Mouse (Mus musculus): ENCODE data around the gene Sema6b.

The Sema6b gene

DNA sequence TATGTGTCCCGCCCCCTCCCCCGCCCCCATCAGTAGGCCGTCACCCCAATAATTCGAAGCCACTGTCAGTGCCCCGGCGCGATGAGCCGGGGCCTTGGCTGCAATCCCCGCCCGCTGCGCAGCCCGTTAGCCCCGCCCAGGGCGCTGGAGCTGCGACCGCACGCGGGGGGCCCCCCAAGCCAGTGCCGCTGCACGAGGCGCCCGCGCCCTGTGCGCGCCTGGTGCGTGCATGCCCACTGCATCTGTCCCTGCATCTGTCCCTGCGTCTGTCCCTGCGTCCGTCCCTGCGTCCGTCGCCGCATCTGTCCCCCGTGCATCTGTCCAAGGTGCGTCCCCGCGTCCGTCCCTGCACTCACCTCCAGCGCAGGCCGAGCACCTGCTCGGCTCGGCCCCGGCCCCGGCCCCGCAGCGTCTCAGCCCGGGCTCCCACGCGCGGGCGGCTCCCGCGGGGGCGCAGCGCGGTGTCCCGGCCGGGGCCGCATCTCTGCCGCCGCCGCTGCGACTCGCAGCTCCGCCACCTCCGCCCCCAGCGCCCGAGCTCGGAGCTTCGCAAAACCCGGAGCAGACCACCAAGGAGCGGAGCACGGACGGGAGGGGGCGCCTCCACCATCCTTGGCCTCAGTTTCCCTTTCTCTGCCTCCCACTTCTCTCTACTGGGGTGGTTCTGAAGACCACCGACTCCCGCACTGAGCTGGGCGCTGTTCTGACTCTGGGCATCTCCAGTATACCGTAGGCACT lies at the start of gene Sema6b:
TSS of gene Sema6b (minus strand) at position 486 of the 738 bp plus-strand sequence.
- DNase-seq: peak; percentile 78

- DNase-seq: peak; percentile 86
Observed at GRCm38 (mm10) chr17:56185281-56186141, 45.4 kb upstream of the Sema6b start.

GRCm38 (mm10) chr17:56183658-56184103 lies 43.5 kb upstream of the Sema6b start, which contains the start of gene Mydgf:
Mydgf (minus strand) TSS chr17:56183920.
- peak; percentile 98 for DNase-seq

GRCm38 (mm10) chr17:56182975-56183657 lies 43.0 kb upstream of the Sema6b start:
- no peak for DNase-seq

DNA sequence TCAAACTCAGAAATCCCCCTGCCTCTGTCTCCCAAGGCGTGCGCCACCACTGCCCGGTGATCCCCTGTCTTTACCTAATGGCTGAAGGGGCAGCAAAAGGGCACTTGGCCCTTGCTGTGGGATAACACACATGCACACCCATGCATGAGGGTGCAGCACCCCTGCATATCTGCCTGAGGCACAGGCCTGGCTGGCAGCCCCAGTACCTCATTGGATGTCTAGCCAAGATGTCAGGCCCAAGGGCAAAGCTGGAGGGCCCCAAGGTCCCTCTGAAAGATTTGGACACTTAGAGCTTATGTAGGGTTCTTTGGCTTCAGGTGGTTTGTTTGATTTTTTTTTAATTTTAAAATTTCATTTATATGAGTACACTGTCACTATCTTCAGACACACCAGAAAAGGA lies 35.3 kb upstream of the Sema6b start:
- DNase-seq: no peak

DNA sequence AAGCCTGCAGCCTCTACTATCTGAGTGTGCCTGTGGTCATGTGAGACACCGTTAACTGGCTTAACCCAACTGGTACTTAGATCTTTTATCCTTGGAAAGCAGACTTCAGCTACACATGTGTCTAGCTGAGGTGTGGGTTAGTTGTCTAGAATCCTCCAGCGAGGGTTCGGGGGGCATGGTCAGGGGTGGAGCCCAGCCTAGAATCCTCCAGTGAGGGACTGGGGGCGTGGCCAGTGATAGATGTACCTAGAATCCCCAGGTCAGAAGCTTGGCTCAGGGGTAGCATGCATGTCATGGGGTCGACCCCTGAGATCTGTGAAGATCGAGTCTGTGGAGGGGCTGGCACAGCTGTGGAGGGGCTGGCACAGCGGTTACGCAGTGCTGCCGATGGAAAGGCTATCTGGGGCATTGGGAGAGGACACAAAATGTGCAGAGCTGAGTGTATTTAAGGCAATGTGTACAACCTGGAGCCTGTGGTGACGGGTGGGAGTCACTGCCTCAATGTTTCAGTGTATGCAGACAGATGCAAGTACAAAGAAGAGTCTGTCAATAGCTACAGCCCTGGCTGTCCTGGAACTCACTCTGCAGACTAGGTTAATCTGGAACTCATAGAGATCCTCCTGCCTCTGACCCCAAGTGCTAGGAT lies 33.4 kb upstream of the Sema6b start:
- no peak for DNase-seq

DNA sequence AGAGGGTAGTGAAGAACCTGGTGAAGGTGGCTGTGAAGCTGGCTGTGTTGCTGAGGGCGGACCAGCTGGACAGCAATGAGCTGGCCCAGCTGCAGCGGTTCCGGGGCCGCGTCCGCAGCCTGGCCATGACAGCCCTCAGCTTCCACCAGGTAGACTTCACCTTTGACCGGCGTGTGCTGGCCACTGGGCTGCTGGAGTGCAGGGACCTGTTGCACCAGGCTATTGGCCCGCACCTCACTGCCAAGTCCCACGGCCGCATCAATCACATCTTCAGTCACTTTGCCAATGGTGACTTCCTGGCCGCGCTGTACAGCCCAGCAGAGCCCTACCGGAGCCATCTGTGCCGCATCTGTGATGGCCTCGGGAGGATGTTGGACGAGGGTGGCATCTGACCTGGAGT lies 31.7 kb upstream of the Sema6b start:
- no peak for DNase-seq

DNA sequence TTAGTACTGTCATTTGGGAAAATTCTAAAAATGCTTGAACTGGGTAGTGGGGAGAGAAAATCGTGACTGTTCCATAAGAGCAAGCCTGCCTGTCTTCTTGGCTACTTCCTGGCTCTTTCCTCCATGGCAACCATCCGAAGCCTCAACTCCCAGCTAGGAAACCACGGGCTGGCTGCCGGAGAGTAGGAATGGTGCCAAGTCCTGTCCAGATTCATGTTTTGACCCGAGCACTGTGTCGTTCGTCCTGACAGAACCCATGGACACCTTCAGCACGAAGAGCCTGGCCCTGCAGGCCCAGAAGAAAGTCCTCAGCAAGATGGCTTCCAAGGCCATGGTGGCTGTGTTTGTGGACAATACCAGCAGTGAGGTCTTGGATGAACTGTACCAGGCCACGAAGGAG lies 31.3 kb upstream of the Sema6b start:
- DNase-seq: no peak

DNA sequence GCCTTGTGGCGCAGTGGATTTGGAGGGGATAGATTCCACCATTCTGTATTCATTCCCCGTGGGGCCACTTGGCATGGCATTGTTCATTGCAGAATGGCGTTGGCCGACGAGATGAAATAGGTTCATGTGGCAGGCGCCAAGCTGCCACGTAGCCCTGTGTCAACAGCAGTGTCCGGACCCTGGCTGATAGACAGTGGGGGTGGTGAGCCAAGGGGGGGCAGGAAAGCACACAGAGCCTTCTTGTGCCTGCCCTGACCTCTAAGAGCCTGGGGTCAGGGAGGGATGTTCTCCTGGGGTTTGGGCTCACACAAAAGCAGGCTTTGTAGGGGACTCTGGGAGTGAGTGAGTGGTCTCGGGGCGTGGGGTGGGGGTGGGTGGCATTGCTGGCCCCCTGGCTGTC lies 30.5 kb upstream of the Sema6b start:
- no peak for DNase-seq

DNA sequence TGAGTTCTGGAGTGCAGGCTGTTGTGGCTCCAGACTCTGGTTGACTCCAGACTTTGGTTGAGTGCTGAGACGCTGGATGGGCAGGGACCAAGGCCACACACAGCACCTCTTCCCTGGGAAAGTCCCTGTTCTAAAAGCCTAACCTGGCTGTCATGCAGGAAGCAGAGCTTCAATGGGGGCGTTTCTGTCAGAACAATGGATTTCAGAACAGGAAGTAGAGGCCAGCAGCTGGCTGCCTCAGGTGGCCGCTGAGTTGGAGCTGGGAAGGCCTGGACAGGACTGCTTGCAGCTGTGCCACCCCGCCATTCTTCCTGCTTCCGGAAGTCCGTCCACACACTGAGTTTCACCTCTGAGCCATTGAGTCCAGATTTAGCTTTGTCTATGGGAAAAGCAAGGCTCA lies 29.7 kb upstream of the Sema6b start:
- no peak for DNase-seq

DNA sequence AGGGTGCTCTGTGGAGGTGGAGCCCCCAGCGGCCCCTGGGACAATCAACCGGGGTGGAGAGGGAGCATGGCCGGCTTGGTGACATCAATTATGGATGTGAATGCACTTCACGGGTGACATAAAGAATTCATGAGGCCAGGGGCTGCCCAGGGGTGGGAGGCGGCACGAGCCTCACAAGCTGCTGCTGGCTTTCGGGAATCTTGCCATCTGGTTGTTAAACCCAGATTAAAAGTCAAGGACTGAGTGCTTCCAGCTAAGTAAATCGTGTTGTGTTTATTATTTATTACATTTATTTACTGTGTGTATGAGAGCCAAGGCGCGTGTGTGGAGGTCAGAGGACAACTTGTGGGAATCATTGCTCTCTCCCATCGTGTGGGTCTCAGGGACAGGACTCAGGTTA lies 25.5 kb upstream of the Sema6b start:
- DNase-seq: no peak

DNA sequence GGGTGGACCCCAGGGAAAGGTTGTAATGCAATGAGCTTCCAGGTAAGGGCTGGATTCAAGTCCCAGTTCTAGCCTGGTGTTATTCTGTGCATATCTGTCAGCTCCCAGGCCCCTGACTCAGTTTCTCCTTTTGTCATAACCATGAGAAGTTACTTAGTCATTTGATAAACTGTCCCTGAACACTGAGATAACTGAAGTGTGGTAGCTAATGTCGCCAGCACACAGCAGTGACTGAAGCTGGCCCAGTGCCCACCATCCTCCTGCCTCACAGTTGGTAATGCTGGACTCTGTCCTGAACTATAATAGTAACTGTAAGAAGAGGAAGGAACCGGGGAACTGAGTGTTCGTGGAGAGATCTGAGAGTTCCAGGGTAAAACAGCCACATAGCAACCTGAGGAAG lies 24.4 kb upstream of the Sema6b start:
- DNase-seq: no peak

GRCm38 (mm10) chr17:56163523-56164102 lies 23.5 kb upstream of the Sema6b start:
- peak; percentile 51 for DNase-seq

DNA sequence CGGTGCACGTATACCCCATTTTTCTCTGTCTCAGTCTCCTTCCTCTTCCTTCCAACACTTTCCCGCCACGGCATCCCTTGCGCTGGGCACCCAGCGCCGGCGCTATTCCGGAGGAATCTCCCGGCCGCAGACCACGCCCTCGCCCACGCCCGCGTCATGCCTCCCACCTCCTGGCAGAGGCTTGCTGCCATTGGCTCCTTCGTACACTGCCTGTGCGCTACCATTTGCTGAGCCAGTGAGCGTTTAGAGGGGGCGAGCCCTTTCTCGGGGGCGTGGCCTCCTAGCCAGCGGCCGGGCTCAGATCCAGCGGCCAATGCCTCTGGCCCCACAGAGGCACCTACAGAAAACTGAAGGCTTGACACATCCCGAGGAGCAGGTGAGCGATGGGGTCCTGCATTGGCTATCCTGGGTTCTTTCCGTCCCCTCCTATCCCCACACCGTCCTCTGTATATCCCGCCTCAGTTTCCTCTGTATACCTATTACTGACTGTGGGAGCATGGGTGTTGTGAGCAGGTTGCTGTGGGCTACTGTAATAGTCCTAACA lies 22.2 kb upstream of the Sema6b start, which contains the start of gene Tnfaip8l1:
TSS of gene Tnfaip8l1 (plus strand) at position 247 of the 544 bp plus-strand sequence.
- DNase-seq: peak; percentile 98

DNA sequence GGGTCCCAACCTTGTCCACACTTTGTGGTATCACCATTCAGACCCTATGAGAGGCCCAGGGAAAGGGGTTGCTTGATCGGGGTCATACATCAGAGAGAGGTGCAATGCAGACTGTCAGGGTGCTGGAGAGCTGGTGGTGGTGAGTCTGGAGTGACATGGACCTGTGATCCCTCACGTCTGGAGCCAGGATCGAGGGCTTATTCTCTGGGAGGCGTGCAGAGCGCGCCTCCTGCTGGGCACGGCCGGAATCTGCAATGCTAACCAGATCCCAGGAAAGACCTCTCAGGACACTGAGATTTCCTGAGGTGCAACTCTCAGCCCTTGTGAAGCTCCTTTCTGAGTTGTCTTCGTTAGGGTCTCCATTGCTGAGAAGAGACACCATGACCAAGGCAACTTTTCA lies 19.6 kb upstream of the Sema6b start:
- DNase-seq: peak; percentile 79

- DNase-seq: peak; percentile 82
Observed at GRCm38 (mm10) chr17:56153643-56154042, 13.5 kb upstream of the Sema6b start.

- no peak for DNase-seq
Observed at GRCm38 (mm10) chr17:56149897-56150296, 9.8 kb upstream of the Sema6b start.

DNA sequence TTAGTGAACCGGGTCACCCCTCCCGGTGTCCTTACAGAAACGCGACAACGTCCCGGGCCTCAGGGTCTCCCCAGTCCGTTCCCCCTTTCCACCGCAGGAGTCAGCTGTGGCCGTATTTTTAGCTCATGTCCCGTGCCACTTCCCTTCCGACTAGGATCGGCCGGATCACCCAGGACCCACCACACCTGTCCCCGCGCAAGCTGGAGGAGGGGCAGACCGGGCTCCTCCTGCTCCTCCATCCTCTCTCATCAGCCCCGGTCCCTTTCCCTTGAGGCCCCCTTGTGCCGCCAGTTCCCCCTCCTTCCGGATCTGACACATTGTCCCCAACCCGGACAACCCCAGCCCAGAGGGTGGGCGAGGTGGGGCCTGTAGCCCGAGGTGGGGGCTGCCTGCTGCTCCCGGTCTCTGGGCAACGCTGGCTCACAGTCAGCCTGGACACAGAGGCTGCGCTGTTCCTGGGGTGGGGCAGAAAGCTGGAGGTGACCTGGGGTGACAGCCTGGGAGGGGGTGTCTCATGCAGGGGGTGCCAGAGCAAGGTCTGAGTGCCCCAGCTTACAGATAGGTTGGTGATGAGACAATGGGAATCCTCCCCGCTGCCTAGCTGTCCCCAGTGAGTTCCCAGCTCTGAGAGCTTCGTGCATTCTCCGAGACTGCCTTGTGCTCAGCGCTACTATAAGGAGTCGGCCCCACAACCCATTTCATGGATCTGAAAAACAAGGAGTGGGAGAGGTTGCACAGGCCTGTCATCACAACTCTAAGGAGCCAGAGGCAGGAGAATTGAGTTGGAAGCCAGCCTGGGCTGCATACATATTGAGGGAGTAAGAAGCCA lies 8.9 kb upstream of the Sema6b start:
- no peak for DNase-seq

- DNase-seq: no peak
Observed at GRCm38 (mm10) chr17:56148280-56148679, 8.1 kb upstream of the Sema6b start.

GRCm38 (mm10) chr17:56147420-56147819 lies 7.3 kb upstream of the Sema6b start:
- no peak for DNase-seq

- DNase-seq: no peak
Observed at GRCm38 (mm10) chr17:56146131-56146530, 6.0 kb upstream of the Sema6b start.
